Mouse (Mus musculus): ENCODE measurements around the gene Cbfa2t2. TPM values are rescaled to one million over a fixed set of nuclear protein-coding genes. Genes with fewer than 3 reads are reported as not detected.

The Cbfa2t2 gene
- total and polyA plus RNA-seq, 3 experiments = 7.8 to 17.3 (median 15.6) TPM

- no peak overlapping the region for H3K9ac ChIP-seq (ENCODE audit: low read depth, low read length)
- H3K4me3 ChIP-seq = no peak overlapping the region
- 80% methylated on average over 3 of the region's 3 CpGs for WGBS
- no peak for DNase-seq
- peaks cover 3% of the 10 kb centered on the region for H3K4me1 ChIP-seq (ENCODE audit: control insufficient read depth, insufficient read depth, low read length)
- no peak overlapping the region for H3K27ac ChIP-seq
- H3K36me3 ChIP-seq (ENCODE audit: control insufficient read depth, insufficient read depth, low read length) = peaks cover 11% of the 10 kb centered on the region
- intact Hi-C loops (cut with DNase I) = loop anchor here (10.0 kb wide), 1 partner anchor 361 kb away; the partner anchor contains the start of genes Raly and a
- H3K79me2 ChIP-seq (replicated peaks; ENCODE audit: control insufficient read depth, insufficient read depth, low read length) = peaks cover 2% of the 10 kb centered on the region; the same call in 1 of the 2 replicates
- H3K27me3 ChIP-seq (ENCODE audit: control insufficient read depth, insufficient read depth, low read length) = no peaks in the 10 kb centered on the region
- no peak for TF ChIP-seq EP300 (IDR thresholded peaks at IDR 0.05; ENCODE audit: insufficient read depth, low read depth, low read length)
- TF ChIP-seq POLR2A (IDR thresholded peaks at IDR 0.05; ENCODE audit: insufficient read depth, low read depth, low read length) = no peak
- TF ChIP-seq CTCF (IDR thresholded peaks at IDR 0.05) = no peak
These were observed 2.9 kb upstream of the Cbfa2t2 start for GRCm38 (mm10) chr2:154433391-154433790.

GRCm38 (mm10) chr2:154434690-154435089, 1.6 kb upstream of the Cbfa2t2 start:
- Histone ChIP-seq H3K27me3 (ENCODE audit: control insufficient read depth, insufficient read depth, low read length) (no peaks in the 10 kb centered on the region), H3K4me3 (no peak overlapping the region), H3K79me2 (replicated peaks; ENCODE audit: control insufficient read depth, insufficient read depth, low read length) (peaks cover 2% of the 10 kb centered on the region; the same call in 1 of the 2 replicates), H3K36me3 (ENCODE audit: control insufficient read depth, insufficient read depth, low read length) (peaks cover 16% of the 10 kb centered on the region), H3K4me1 (ENCODE audit: control insufficient read depth, insufficient read depth, low read length) (peaks cover 4% of the 10 kb centered on the region), H3K27ac (no peak overlapping the region), H3K9ac (ENCODE audit: low read depth, low read length) (no peak overlapping the region)
- WGBS = 95% methylated on average over 7 of the region's 7 CpGs
- TF ChIP-seq EP300 (IDR thresholded peaks at IDR 0.05; ENCODE audit: insufficient read depth, low read depth, low read length) = no peak
- no peak for TF ChIP-seq POLR2A (IDR thresholded peaks at IDR 0.05; ENCODE audit: insufficient read depth, low read depth, low read length)
- TF ChIP-seq CTCF (IDR thresholded peaks at IDR 0.05) = no peak
- intact Hi-C loops (cut with DNase I) = loop anchor here (5.0 to 10.0 kb wide), 3 partner anchors 73 to 360 kb away; partner anchors contain the start of genes 4930519P11Rik, Raly, Zfp341 and a
- no peak for DNase-seq

GRCm38 (mm10) chr2:154436076-154436457, 214 bp upstream of the Cbfa2t2 start:
- peaks cover 25% of the 10 kb centered on the region for H3K36me3 ChIP-seq (ENCODE audit: control insufficient read depth, insufficient read depth, low read length)
- intact Hi-C loops (cut with DNase I) = loop anchor here (5.0 to 10.0 kb wide), 3 partner anchors 71 to 359 kb away; partner anchors contain the start of genes 4930519P11Rik, Raly, Zfp341 and a
- peaks cover 2% of the 10 kb centered on the region; the same call in 1 of the 2 replicates for H3K79me2 ChIP-seq (replicated peaks; ENCODE audit: control insufficient read depth, insufficient read depth, low read length)
- H3K27ac ChIP-seq = peak overlapping the region; percentile 83
- H3K4me3 ChIP-seq = peak overlapping the region; percentile 27
- peaks cover 5% of the 10 kb centered on the region for H3K4me1 ChIP-seq (ENCODE audit: control insufficient read depth, insufficient read depth, low read length)
- DNase-seq = peak; percentile 98 to 99
- WGBS = under 1% methylated on average over 44 of the region's 44 CpGs
- no peaks in the 10 kb centered on the region for H3K27me3 ChIP-seq (ENCODE audit: control insufficient read depth, insufficient read depth, low read length)
- TF ChIP-seq POLR2A (IDR thresholded peaks at IDR 0.05; ENCODE audit: insufficient read depth, low read depth, low read length) (peak; percentile 75), CTCF (IDR thresholded peaks at IDR 0.05) (peak; percentile 15; the same call in 1 of the 2 replicates), EP300 (IDR thresholded peaks at IDR 0.05; ENCODE audit: insufficient read depth, low read depth, low read length) (0 out of 2 replicates have a peak, but pooled peaks have one; percentile 36)
- H3K9ac ChIP-seq (ENCODE audit: low read depth, low read length) = peak overlapping the region; percentile 48

GRCm38 (mm10) chr2:154437191-154437527, 878 bp downstream of the Cbfa2t2 start:
- H3K79me2 ChIP-seq (replicated peaks; ENCODE audit: control insufficient read depth, insufficient read depth, low read length) = peaks cover 2% of the 10 kb centered on the region; the same call in 1 of the 2 replicates
- H3K4me3 ChIP-seq = peak overlapping the region; percentile 97
- intact Hi-C loops (cut with DNase I) = loop anchor here (5.0 to 10.0 kb wide), 3 partner anchors 70 to 358 kb away; partner anchors contain the start of genes 4930519P11Rik, Raly, Zfp341 and a
- 6% methylated on average over 7 of the region's 7 CpGs for WGBS
- peaks cover 5% of the 10 kb centered on the region for H3K4me1 ChIP-seq (ENCODE audit: control insufficient read depth, insufficient read depth, low read length)
- TF ChIP-seq CTCF (IDR thresholded peaks at IDR 0.05) = no peak
- TF ChIP-seq EP300 (IDR thresholded peaks at IDR 0.05; ENCODE audit: insufficient read depth, low read depth, low read length) = no peak
- no peak for TF ChIP-seq POLR2A (IDR thresholded peaks at IDR 0.05; ENCODE audit: insufficient read depth, low read depth, low read length)
- DNase-seq = no peak
- H3K27me3 ChIP-seq (ENCODE audit: control insufficient read depth, insufficient read depth, low read length) = no peaks in the 10 kb centered on the region
- peaks cover 25% of the 10 kb centered on the region for H3K36me3 ChIP-seq (ENCODE audit: control insufficient read depth, insufficient read depth, low read length)
- peak overlapping the region; percentile 95 for H3K9ac ChIP-seq (ENCODE audit: low read depth, low read length)
- peak overlapping the region; percentile 93 for H3K27ac ChIP-seq

GRCm38 (mm10) chr2:154440453-154440852, 4.2 kb downstream of the Cbfa2t2 start:
- Histone ChIP-seq H3K27ac (peak overlapping the region; percentile 2), H3K4me3 (no peak overlapping the region), H3K36me3 (ENCODE audit: control insufficient read depth, insufficient read depth, low read length) (peaks cover 24% of the 10 kb centered on the region), H3K27me3 (ENCODE audit: control insufficient read depth, insufficient read depth, low read length) (no peaks in the 10 kb centered on the region), H3K4me1 (ENCODE audit: control insufficient read depth, insufficient read depth, low read length) (peaks cover 5% of the 10 kb centered on the region), H3K9ac (ENCODE audit: low read depth, low read length) (no peak overlapping the region), H3K79me2 (replicated peaks; ENCODE audit: control insufficient read depth, insufficient read depth, low read length) (peaks cover 4% of the 10 kb centered on the region)
- TF ChIP-seq CTCF (IDR thresholded peaks at IDR 0.05) (no peak), POLR2A (IDR thresholded peaks at IDR 0.05; ENCODE audit: insufficient read depth, low read depth, low read length) (no peak), EP300 (IDR thresholded peaks at IDR 0.05; ENCODE audit: insufficient read depth, low read depth, low read length) (no peak)
- intact Hi-C loops (cut with DNase I) = no loop called here
- no peak for DNase-seq

GRCm38 (mm10) chr2:154447821-154448220, 11.5 kb downstream of the Cbfa2t2 start:
- no peaks in the 10 kb centered on the region; the same call in 1 of the 2 replicates for H3K4me1 ChIP-seq (ENCODE audit: control insufficient read depth, insufficient read depth, low read length)
- 97% methylated on average over 8 of the region's 8 CpGs for whole genome bisulfite sequencing
- no peaks in the 10 kb centered on the region for H3K27me3 ChIP-seq (ENCODE audit: control insufficient read depth, insufficient read depth, low read length)
- DNase-seq = no peak
- H3K27ac ChIP-seq = no peak overlapping the region
- no peak overlapping the region for H3K9ac ChIP-seq (ENCODE audit: low read depth, low read length)
- intact Hi-C loops (cut with DNase I) = no loop called here
- no peak for TF ChIP-seq CTCF (IDR thresholded peaks at IDR 0.05)
- TF ChIP-seq EP300 (IDR thresholded peaks at IDR 0.05; ENCODE audit: insufficient read depth, low read depth, low read length) = no peak
- no peak for TF ChIP-seq POLR2A (IDR thresholded peaks at IDR 0.05; ENCODE audit: insufficient read depth, low read depth, low read length)
- peaks cover 4% of the 10 kb centered on the region for H3K79me2 ChIP-seq (replicated peaks; ENCODE audit: control insufficient read depth, insufficient read depth, low read length)
- peaks cover 2% of the 10 kb centered on the region; the same call in 1 of the 2 replicates for H3K36me3 ChIP-seq (ENCODE audit: control insufficient read depth, insufficient read depth, low read length)
- H3K4me3 ChIP-seq = no peak overlapping the region
